Mouse (Mus musculus) frontal cortex, postnatal 14 days (tissue): ENCODE results near the gene Trmt61a.
"Not testable (repeated sequence)": the region's sequence is repeated elsewhere in the genome, so short reads cannot be mapped to it uniquely, and the experiment has no call there.

ENCODE experiments used
- DNase-seq, 2 experiments: peaks; one replicate each; pipeline ENCODE4 v3.0.0; 2022; ENCODE audit warnings: low spot score in 2 of 2

Trmt61a gene

DNA sequence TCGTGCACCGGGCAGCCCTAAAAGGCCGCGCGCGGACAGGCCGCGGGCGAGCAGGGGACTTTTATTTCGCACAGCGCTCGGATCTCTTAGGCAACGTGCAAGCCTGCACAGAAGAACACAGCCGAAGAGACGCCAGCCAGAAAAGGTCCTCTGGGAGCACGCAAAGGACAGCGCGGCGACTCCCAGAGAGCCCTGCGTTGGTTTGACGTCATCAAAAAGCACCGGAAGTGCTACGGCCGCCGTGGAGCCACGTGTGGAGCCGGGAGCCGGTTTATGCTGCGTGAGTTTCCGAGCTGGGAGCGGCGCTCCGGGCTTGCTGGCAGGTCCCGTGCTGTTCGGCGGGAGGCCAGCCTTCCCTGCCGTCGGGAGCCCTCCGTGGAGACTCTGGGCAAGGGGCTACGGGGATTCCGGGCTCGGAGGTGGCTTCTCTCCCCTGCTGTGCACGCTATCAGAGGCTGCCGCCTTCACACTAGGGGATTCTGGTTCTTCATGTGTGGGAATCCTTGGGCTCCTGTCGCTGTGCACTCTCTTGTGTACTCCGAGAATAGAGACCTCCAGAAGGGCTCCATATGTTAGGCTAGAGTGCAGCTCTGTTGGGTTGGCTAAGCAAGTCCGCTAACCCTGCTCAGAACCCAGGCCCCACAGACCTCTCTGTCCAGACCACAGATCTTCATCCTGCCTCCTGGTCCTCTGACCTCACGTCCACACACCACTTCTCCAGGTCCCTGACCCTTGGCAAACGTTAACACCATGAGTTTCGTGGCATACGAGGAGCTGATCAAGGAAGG, at the start of gene Trmt61a:
TSS of gene Trmt61a (plus strand) at position 224 of the 788 bp plus-strand sequence.
- DNase-seq = peak; percentile 80 to 81

DNA sequence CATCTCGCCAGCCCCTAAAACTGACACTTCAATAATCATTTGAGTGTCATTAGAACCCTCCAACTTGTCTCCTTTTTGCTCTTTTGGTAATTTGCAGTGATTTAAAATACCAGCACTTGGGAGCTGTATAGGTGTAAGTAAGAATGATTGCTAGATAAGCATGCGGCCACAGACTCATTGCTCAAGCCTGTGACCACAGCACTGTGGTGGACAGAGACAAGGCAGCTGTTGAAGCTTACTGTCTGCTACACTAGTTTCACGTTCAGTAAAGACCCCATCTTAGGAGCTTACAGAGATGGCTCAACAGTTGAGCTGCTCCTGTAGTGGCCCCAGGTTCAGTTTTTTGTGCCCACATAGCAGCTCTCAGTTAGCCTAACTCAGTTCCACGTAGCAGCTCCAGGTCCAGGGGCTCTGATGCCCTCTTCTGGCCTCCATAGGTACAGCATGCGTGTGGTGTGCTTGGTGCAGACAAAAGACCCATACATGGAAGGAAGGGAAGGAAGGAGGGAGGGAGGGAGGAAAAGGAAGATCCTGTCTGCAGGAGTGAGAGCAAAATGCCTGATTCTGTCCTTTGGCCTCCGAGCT, 29.8 kb upstream of the Trmt61a start:
- peak; percentile 52 to 57 for DNase-seq

DNA sequence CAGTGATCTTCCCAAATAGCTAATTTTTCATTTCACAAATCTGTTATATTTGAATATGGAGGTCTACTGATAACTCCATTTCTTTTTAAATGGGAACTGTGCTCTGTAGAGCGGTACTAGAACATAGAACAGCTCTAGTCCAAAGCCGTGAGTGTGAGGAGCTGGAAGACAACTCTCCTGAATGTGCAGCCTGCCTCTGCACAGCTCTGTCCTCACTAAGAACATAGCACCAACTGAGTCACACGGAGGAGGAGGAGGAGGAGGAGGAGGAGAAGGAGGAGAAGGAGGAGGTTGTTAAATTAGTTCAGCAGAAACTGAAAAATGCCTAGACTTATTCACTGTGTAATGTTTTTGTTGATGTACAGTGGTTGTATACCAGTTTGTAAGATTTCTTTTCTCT, 25.0 kb upstream of the Trmt61a start:
- DNase-seq = no peak

DNA sequence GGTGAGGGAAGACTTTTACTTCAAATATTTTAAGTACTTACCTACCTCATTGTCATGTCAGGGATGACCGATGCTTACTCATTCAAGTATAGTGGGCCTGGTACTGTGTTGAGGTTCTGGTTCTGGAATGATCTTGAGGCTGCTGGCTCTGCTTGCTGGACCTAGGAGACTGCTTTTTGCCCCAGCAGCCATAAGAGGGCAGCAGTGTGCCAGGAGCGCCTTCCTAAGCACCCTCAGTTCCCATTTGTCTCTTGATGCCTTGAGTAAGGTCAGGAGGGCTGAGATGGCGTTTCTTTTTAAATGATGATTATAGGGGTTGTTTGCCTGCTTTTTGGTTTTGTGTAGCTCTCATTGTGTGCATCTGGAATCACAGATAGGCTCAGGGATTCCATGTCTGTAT, 24.5 kb upstream of the Trmt61a start:
- DNase-seq = peak; percentile 52 to 70

DNA sequence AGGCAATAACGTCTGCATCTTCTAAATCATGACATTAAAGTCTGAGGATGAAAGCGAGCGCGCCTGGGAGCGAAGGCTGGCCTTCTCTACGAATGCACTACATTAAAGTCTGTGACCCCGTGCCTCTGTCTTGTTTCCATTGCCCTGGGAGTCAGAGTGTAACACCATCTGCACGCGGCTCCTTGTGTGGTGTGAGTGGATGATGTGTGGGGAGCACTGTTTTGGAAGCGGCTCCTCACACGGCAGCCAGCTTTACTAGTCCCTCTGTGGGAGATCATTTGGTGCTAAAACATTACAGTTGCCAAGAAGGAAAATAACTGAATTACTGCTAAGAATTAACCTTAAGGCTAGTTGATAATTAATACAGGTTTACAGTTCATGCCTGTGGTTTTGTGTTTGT, 22.2 kb upstream of the Trmt61a start:
- no peak for DNase-seq

DNA sequence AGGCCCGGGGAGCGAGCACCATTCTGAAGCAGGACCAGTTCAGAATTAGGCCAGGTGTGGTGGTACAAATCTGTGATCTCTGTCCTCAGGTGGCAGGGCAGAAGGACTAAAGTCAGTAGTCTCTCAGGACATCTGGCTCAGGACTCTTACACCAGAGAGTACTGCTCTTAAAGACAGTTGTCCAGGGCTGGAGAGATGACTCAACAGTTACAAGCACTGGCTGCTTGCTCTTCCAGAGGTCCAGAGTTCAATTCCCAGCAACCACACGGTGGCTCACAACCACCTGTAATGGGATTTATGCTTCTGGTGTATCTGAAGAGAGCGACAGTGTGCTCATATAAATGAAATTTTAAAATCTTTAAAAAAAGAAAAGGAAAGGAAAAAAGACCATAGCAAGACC, 18.6 kb upstream of the Trmt61a start:
- DNase-seq = no peak

DNA sequence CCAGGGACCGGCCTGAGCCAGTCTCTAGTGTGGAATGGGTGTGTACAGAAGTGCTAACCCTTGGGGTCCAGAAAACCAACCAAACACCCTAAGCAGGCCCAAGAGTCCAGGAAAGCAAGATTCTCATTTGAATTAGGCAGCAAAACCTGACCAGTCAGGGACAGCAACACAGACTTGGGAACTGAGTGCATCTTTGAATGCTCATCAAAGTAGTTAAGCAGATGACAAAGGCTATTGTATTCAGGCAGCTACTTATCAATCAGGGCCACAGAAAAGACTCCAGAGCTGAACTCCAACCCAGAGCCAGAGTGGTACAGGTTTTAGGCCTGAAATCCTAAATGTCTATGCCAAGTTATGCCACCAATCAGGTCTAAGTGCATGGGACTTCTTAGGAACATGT, 17.3 kb upstream of the Trmt61a start:
- DNase-seq = no peak

DNA sequence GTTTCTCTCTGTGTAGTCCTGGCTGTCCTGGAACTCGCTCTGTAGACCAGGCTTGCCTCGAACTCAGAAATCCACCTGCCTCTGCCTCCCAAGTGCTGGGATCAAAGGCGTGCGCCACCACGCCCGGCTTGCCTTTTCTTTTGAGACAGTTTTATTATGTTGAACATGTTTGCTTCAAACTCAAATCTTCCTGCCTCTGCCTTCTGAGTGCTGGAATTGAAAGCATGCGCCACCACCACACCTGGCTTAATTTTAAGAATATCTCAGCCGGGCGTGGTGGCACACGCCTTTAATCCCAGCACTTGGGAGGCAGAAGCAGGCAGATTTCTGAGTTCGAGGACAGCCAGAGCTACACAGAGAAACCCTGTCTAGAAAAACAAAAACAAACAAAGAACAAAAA, 16.4 kb upstream of the Trmt61a start:
- DNase-seq = not testable (repeated sequence)

DNA sequence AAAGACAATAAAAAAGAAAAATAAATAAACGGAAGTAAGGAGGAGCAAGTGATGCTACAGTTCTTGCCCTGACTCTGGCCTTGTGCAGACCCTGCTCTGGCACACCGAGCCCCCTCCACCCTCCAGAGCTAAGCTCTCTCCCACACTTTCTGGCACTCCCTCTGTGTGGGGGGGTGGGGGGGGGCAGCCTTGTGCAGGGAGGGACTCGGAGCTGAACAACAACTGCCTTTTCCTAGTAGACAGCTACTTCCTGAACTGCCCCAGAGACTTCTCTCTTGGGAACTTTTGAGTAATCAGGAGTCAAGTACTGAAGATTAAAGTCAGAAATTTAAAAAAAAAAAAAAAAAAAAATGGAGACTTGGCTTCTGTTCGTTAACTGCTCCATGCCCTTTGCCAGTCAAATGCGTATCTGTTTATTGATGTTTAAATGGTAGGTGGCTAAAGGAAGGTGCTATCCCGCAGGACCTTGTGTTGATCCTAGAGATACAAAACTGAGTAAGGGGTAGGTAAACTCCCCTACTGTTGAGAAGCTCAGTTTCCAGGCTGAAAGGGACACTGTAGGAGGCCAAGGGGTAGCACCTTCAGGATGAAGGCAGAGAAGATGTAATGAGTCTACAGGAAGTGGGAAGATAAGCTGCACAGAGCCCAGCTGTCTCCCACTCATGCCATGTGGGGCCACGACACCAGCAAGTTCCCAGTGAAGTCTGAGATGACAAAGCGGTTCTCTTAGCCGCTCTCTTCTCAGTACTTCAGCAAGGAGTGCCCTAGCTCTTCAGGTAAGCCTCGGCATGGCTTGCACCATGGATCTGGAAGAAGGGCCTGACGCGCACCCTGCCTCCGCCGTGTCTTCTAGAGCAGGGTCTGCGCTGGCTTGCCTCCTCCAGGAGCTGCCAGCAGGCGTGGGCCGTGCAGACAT, 14.4 kb upstream of the Trmt61a start:
- no peak for DNase-seq

DNA sequence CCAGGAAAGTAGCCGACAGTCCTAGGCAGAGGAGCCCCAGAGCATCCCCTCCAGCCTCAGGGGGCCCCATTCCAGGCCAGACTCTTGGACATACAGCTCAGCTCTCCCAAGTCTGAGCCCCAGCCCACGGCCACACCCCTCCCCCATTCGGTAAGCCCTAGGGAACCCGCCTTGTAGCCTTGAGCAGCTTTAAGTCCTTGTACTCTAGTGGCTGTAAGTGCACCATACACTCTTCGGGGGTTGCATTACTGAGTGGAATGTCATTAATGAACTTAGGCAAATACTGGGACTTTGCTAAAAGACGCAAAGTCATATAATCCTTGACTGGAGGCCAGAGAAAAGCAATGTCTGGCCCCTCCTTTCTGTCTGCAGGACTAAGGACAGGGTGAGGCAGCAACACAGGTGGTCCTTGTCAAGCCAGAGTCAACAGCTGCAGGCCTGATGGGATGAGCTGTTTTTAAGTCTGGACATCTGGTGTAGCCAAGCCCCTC, 13.7 kb upstream of the Trmt61a start:
- no peak for DNase-seq

DNA sequence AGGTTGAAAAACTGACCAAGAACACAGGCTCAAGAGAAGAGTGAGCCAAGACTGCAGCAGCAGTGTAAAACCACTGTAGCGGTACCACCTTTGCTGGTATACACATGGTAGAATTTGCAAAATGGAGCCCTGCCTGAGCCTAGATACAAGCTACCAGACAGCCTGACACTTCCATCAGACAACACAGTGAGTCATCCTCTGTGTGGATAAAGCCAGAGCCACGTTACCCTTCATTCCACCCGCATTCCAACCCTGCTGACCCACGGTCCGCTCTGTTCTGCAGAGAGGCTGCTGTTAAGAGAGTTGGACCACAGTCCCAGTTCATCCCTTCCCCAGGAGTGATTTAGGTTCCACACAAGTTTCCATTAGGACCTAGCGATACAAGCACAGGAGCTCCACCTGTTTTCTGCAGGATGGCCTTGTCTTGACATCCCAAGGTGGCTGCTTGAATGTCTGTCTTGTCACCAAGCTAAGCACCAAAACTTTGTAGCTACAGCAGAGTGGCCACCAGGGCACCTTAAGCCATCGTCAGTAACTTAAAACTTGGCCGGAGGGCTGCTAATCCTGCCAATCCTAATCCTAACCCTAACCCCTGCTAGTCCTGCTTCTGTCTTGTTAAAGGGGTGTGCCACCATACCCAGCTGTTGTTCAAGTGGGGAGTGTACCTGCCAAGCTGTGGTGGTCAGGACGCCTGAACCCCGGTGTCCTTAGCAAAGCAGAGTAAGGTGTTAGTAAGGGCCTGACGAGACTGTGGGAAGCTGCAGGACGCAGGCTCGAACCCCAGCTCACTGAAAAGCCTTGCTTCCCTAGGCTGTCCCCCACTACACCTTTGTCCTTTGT, 12.6 kb upstream of the Trmt61a start:
- no peak for DNase-seq

DNA sequence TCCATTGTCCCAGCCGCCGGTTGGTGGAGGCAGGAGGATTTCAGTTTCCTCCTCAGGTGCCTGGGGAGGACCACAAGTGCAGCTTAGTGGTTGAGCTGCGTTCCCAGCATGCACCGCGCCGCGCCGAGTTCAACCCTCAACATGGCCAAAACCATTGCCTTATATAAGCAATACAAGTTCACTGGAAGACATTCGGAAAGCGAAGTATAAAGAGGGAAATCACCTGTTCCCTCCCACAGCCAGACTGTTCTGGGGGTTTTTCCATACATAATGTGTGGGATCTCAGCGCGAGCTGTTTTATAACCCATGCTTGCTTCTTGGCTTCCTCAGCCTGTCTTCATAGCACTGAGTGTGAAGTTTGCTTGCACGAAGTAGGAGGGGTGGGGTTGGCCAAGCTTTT, 11.5 kb upstream of the Trmt61a start:
- peak in 1 of 2 experiments; percentile 64 for DNase-seq

DNA sequence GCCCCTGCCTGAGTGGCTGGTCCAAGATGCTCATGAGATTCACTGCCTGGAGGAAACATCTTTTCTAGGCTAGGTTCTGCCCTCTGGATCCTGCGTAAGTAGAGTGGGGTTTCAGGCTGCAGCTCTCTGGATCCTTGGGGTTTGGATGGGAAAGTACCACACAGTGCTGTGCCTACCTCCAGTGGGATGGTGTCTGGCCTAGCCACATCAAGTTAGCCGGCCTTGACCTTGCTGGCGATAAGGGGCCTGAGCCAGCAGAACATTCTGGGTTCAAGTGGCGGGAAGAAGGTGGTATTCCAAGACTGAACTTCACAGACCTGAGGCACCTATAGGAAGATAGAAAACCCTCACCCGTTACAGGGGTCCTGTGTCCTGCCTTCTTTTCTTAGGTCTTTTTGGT, 10.5 kb upstream of the Trmt61a start:
- DNase-seq = no peak

DNA sequence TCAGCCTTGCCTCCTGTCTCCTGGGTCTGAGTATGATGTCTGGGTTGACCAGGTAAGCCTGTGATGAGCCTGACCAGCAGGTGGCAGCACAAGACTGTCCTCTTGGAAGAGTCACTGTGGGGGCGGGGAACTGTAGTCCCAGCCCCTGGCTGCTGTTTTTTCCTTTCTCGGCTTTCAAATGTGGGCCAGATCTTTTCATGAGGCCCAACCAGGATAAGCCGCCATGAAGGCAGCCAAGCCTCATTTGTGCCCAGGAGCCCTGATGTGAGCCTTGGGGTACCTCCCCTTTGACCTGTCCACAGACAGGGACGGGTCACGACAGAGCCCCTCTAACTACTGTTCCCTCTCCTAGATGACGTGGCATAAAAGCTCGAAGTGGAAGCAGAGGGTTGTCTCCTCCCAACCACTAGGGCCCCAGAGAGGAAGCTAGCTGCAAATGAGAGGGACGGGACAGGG, 9.4 kb upstream of the Trmt61a start:
- peak; percentile 88 to 93 for DNase-seq

DNA sequence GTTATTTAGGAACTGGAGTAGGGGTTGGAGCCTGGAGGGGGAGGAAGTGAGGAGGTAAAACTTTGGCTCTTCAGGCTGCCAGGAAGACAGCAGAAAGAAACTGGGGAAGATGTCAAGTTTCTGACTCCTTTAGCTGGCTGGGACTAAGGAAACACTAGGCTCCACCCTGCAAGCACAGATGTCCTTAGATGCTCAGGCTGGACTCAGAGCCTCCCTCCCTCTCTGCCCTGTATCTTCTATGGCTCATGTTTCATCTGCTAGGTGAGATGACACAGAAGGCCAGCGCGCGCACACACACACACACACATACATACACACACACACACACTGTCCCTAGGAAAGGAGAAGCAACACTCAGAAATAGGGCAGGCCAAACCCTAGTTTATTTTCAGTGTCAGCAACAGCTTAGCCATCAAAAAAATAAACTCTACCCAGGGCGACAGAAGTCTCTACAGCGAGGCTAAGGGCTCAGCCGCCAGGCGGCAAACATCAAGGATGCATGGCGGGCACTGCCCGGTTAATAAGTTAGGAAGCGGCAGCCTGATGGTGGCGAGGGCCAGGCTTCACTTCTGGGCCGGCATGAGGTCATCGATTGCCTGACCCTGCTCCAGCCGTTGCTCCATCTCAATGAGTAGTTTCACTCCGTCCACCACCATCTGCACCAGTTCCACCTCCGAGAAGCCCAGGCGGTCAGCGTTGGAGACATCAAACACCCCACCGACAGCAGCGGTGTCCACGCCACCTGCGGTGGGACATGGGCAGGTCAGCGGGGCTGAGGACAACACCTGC, 8.7 kb upstream of the Trmt61a start:
- no peak for DNase-seq

DNA sequence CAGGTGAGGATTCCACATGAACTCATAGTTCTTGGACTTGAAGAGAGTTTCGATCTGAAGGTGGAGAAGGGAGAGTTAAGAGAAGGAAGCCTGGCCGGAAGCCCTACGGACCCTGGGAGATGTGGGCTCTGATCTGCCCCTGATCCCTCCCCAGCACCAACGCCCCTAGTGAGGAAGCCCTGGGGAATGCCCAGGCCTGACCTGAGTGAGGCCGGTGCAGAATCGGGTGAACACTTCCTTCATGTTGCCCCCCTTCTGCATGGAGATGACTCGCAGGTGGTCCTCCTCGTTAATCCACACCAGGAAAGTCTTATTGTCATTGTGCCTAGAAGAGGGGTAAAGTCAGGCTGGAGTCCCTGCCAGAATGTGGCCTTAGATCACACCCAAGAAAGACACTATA, 7.9 kb upstream of the Trmt61a start:
- DNase-seq = no peak

DNA sequence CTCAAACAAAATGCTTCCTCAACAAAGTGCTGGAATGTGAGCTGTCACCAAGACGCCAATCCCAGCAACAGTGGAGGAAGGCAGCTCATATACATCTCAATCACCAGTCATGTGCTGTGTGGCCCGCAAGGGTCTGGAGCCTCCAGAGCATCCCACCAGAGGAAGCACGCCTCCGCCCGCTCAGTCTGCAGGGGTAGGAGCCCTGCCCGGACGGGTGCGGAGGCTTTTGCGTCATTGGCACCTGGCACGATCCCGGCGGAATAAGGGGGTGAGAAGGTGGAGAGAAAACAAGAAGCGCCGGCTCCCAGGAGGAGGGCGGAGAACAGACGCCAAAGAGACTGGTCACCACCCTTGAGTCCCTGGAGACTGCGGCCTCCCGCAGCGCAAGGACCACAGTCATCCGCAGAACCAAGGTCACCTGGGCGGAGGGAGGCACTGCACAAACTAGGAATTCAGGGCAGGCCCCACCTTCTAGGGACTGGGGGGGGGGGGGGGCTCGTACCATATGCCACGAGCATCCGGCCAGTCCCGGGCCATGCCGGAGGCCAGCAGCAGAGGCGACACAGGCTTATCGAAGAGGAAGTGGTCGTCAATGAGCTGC, 7.4 kb upstream of the Trmt61a start:
- DNase-seq = peak in 1 of 2 experiments; percentile 42

DNA sequence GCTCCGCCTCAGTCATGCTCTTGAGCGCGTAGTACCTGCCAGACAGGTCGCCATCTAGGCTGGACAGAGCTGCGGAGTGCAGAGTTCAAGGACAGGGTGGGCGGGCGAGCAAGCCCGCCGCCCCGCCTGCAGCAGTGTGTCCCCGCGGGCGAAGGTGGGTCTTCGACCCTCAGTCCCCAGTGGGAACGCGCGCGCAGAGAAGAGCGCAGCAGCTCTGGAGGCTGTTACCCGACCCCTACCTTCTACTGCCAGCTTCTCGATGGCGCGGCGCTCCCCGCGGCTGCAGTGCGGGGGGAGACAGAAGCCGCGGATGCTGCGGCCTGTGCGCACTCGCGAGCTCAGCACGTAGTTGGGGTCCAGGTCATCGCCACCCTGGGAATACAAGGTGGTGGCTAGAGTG, 6.9 kb upstream of the Trmt61a start:
- no peak for DNase-seq

DNA sequence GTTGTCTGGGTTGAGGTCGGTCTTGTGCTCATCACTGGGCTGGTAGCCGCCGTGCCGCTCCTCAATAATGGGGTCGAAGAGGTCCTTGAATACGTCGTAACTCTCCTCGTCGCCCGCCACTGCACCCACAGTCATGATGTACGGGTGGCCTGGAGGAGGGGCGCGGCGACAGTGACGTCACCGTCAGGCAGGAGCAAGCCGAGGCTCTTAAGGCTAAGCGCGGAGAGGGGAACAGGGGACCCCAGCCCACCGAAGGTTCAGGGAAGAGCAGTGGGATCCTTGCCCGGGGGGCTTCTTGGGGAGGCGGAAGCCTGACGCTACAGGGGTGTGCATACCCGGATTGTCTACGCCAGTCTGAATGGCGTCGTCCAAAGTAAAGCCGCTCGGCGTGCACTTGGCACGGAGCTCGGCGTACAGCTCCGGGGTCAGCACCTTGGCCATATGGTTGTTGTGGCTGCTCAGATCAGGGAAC, 6.4 kb upstream of the Trmt61a start:
- peak; percentile 74 to 79 for DNase-seq

DNA sequence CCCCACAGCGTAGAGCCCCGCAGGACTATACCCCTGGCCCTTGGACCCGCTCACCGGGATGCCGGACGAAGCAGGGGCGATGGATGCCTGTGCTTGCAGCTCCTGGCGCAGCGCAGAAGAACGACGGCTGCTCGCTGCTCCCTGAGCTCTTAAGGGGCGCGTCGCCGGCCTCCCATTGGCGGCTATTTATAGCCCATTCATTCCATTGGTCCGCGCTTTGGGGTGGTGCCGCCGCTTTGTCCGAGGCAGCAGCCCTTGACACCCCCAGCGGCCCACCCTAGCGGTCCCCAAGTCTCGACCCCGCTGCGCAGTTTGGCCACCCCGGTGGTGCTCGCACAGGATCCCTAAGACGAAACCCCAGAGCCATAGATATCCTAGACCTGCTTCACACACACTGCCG, 5.7 kb upstream of the Trmt61a start, which contains the start of gene Ckb:
TSS of gene Ckb (minus strand) at position 163 of the 400 bp plus-strand sequence.
- peak; percentile 89 to 90 for DNase-seq
